Mouse (Mus musculus): ENCODE results near the gene Celsr2. TPM values are rescaled to one million over a fixed set of nuclear protein-coding genes. Genes with fewer than 3 reads are reported as not detected.
A peak's percentile ranks its signal among the peaks of the same experiment; 100 is the strongest.

Celsr2 gene
- 1 to 10 TPM; 4.8 to 5.9 TPM for total RNA-seq (2021)
- long read RNA-seq, experiment 1, partial matches to known transcripts, result 0 of 1 reads
- long read RNA-seq, experiment 1, other reads (novel, unspliced or antisense), result 1 of 1 reads
- long read RNA-seq, experiment 2, partial matches to known transcripts, result 0 of 1 reads
- long read RNA-seq, experiment 2, other reads (novel, unspliced or antisense), result 1 of 1 reads

- DNase-seq, result no peak
Measured at GRCm38 (mm10) chr3:108414857-108415830, at the start of gene Celsr2. TSS of gene Celsr2 (minus strand) at chr3:108415552.

- no peak for DNase-seq
Measured at GRCm38 (mm10) chr3:108458866-108459265, 43.5 kb upstream of the Celsr2 start.

- no peak for DNase-seq
Measured at GRCm38 (mm10) chr3:108458380-108458779, 43.0 kb upstream of the Celsr2 start.

GRCm38 (mm10) chr3:108454172-108454571 lies 38.8 kb upstream of the Celsr2 start:
- no peak for DNase-seq

DNA sequence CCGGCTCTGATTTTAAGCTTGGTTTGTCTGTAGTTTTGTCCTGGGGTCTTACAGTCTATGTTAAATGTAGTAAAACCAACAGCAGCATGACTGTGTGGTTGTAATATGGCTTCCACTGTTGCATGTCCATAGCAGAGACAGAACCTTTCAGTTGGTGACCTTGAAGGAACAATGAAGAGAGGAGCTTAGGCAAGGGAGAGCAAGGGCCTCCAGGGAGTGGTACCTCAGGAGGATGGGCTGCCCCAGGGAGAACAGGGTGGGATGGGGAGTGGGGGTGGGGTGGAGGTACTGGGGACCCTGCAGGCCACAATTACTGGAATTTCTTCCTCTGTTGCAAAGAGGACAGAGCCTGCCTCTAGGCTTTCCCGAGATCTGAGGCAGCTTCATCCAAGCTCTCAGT lies 36.6 kb upstream of the Celsr2 start:
- no peak for DNase-seq

DNA sequence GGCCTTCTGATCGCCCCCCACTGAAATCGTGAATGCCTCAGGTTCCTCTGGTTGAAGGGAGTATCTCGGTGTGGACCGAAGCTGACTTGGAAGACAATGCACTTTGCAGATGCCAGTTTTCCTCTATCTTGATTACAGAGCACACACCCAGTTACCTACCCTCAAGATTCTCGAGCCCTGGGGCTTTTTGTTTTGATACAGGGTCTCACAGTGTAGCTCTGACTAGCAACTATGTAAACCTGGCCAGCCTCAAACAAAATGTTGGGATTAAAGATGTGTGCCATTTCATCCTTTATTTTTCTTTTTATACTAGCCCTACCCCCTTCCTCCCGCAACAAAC lies 30.0 kb upstream of the Celsr2 start:
- DNase-seq, result no peak

DNA sequence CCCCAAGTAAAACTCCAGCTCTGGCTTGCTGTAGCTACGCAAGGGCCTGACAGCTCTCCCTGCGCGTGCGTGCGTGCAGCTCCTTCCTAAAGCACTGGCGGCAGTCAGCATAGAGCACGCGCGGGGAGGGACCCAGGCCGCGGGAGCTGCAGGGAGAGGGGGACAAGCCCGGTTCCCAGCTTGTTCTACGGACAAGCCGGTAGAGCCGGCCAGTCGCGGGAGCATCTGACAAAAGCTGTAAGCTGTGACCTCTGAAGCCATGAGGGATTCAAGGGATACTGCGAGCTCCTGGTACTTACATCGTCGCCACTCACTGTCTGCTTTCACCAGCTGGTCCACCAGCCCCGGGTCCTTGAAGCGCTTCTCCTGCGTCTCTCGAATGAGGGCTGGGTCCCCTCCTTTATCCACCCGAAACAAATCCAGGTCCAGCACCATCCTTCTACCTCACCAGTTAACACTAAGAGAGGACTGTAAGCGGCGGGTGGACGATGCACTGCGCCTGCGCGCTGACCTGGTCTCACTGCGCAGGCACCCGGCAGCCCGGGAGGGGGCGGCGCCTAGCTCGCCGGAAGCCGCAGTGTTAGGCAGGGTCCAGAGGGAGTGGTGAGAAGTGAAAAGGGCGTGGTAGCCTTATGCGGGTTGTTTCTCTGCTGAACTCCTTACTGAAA lies 29.5 kb upstream of the Celsr2 start, which contains the start of gene Sars:
Gene Sars, minus strand, starts transcription at position 512 of the 668 bp plus-strand sequence.
- DNase-seq, result peak; percentile 92

DNA sequence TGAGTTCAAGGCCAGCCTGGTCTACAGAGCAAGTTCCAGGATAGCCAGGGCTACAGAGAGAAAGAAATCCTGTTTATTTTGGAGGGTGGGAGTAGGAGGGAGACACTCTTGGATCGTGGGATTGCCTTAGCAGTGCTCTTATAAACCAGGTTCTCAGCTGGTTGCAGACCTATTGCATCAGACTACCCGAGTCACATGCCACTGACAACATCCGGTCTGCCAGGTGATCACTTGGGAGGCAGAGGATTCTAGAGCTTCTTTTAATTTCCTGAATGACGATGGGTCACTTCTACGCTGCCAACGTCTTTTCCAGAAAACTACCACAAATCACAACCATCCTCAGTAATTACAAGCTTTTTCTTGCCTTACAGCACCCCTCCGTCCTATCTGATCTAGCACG lies 28.7 kb upstream of the Celsr2 start:
- peak; percentile 29 for DNase-seq

- no peak for DNase-seq
Measured at GRCm38 (mm10) chr3:108436380-108436714, 21.0 kb upstream of the Celsr2 start.

DNA sequence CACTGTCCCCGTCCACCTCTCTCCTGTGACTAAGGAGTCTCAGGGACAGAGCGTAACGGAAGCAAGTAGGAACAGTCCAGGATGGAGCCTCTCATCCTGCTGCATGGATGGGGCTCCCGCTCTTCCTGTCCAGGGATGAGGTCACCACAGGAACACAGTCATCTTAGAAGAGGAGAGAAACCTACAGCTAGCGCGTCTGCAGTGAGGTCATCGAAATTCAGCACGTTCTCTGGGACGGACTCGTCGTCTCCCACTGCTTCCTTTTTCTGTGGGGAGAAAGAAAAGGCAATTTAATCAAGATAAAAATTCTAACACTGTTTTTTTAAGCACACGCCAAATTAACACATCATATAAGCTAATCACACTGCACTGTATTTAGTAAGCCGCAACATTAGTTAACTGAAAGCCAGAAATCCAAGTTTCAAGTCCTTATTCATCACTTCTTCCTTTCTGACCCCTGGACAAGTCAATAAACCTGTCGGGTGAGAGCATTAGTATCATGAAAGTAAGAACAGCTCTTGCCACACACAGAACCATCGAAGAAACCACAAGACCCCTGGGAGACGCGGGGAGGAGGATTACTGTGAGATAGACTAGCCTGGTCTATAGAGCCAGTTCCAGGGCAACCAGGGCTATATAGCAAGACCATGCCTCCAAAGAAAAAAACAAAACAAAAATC lies 20.5 kb upstream of the Celsr2 start:
- no peak for DNase-seq

DNA sequence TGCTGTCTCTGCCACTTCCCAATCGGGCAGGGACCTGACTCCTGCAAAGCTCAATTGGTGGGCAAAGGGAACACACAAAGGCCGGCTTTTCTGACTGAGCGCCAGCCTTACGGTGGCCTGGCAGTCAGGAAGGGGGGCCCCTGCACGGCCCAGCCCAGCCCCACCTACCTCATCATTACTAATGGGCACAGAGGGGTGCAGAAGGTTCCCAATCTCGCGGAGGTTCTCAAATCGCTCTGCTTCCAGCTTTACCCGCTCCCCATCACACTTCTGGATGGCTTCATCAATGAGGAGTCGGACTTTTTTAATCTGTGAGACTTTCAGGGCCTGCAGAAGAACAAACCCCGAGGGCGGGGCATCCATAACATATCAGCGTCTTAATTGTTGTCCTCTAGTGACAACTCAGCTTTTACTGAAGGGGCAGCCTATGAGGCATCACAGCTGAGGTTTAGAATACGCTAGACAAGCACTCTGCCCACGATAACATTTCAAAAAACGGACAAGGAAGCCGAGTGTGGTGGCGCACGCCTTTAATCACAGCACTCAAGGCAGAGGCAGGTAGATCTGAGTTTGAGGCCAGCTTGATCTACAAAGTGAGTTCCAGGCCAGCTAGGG lies 18.6 kb upstream of the Celsr2 start:
- DNase-seq, result no peak

DNA sequence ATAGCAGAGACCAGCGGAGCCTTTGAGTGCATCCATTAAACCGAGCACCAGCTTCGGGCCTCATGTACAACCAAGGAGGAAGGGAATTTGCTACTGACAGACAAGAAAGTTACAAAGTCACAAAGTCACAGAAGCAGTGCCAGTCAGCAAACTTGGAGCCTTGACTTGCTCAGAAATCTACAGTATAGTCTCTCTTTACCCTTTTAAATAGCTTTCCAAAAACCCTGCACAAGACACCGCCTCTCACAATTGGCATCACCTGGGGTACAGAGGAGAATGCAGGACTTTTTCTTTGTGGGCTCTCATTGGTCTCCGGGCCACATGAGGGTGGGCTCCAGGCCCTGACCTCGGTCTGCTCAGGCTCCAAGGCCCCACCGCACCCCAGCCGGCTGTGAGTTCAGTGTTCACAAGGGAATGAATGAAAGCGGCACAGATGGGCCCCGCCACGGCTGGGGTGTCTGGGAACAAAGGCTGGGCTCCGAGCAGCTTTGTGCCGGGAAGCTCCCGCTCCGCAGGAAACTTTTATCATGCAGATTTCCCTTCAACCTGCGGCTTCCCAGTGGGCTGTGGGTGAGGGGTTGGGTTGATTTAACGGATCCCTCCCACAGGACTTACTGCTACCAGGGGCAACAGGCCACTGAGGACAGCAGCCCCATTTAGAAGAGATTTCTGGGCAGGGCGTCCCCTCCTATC lies 18.0 kb upstream of the Celsr2 start:
- no peak for DNase-seq

DNA sequence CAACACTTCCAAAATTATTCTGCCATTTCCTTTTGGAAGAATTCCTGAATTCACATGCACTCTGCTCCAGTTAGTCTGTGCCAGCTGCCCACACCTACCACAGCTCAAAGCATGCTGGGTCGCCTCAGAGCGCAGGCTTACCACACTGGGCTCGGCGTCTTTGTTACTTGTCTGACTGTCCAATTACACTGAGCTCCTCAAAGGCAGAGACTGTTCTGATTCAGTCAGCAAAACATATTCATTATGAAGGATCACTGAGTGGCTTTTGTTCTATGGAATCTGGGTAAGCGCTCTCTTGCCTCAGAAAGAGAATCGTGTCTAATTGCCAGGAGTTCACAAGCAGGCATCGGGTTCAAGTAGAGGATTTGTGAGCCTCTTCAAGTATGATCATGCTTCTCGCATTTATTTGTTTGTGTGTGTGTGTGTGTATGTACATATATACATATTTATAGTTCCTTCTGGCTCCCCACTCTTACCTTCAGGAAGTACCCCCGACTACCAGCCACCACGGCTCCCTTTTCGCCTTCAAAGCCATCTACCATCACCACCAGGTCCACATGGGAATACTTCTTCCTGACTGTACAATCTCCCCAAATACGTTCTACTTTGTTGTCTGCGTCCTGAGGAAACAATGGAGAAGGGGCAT lies 17.3 kb upstream of the Celsr2 start:
- DNase-seq, result no peak

DNA sequence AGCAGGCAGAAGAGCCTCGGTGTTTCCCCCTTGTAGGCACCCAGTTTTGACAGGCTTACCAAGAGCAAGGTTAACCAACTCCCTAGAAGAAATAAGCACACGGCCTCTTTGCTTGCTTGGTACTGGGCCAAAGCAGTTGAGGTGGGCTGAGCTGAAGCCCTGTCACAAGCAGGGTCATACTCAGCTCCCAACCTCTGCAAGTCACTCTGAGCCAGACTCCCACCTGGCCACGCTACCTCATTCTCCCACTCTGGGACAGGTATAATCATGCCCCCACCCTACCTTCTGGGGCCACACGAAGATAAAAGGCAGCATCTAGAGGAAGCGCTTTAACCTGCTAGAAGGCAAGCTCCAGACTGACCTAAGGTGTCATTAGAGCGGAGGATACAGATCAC lies 10.3 kb upstream of the Celsr2 start:
- DNase-seq, result no peak

- DNase-seq, result no peak
Measured at GRCm38 (mm10) chr3:108424944-108425623, 9.7 kb upstream of the Celsr2 start.

GRCm38 (mm10) chr3:108423844-108424801 lies 8.8 kb upstream of the Celsr2 start:
- no peak for DNase-seq

DNA sequence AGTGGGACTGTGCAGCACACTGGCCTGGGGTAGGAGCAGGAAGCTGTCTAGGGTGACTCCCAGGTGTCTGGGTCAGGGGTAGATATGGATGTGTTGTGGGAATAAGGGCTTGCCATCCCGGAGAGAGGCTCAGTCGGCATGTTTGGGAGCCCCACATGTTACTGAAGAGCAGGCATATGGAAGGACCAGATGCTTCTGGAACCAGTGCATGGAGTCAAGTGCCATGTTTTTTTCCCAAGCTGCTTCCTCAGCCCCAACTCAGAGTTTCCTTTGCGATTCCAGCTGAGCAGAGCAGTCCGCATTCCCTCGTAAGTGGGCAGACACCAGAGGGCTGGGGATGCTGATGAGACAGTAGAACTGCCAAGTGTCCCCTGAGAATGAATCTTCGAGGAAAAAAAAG lies 7.7 kb upstream of the Celsr2 start:
- DNase-seq, result no peak

DNA sequence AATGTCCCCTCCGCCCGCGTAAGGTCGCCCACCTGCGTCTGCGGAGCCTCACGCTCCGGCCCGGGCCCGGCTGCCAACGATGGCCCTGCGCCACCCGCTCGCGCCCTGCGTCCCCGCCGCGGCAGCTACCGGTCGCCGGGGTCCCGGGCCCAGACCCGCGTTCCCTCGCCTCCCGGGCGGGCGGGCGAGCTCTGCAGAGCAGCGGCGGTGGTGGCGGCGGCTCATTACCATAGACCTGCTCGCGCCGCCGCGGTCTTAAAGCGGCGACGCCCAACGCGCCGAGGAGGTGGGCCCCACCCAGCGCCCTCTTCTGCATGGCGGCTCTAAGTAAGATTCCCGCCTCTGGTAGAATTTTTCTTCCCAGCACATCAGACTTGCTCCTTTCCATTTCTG lies 475 bp upstream of the Celsr2 start:
- DNase-seq, result peak; percentile 69

All from gastrocnemius, postnatal 25 days (tissue).